Mouse (Mus musculus): ENCODE data around the gene Ms4a3.

GRCm38 (mm10) chr19:11635572-11635971, 5.1 kb downstream of the Ms4a3 start:
- no peak for TF ChIP-seq CTCF (IDR thresholded peaks at IDR 0.05; ENCODE audit: control insufficient read depth, insufficient read depth, insufficient read length)
- no peak for TF ChIP-seq MAX (IDR thresholded peaks at IDR 0.05)
- no peak for TF ChIP-seq MYOD1 (IDR thresholded peaks at IDR 0.05; ENCODE audit: control insufficient read depth, insufficient read length, low read depth)
- TF ChIP-seq USF1 (IDR thresholded peaks at IDR 0.05; ENCODE audit: low read depth), result no peak

Measured in C2C12 (cell line).